Mouse (Mus musculus): ENCODE results near the gene Fbxo41. TPM values are rescaled to one million over a fixed set of nuclear protein-coding genes. Genes with fewer than 3 reads are reported as not detected.

The Fbxo41 gene
- total RNA-seq, 1 experiment: 0.54 TPM

GRCm38 (mm10) chr6:85447351-85447750 lies 55.4 kb downstream of the Fbxo41 start:
- Histone ChIP-seq H3K4me1 (ENCODE audit: control insufficient read depth in 2 of 2, insufficient read depth in 2 of 2, low read length in 2 of 2, poor library complexity in 1 of 2) (no peaks in the 10 kb centered on the region), H3K27ac (ENCODE audit: insufficient read depth, low read depth, low read length, poor library complexity, severe bottlenecking) (no peak overlapping the region), H3K36me3 (ENCODE audit: control insufficient read depth, insufficient read depth, low read length, poor library complexity, severe bottlenecking) (peaks cover 32% of the 10 kb centered on the region), H3K4me3 (ENCODE audit: insufficient read depth in 1 of 2, low read depth in 1 of 2, low read length in 2 of 2, poor library complexity in 1 of 2, severe bottlenecking in 1 of 2) (no peak overlapping the region), H3K9me3 (ENCODE audit: control insufficient read depth, insufficient read depth, low read depth, low read length) (no peaks in the 10 kb centered on the region), H3K9ac (ENCODE audit: insufficient read depth, low read depth, low read length, poor library complexity, severe bottlenecking) (no peak overlapping the region)
- no peak for DNase-seq (ENCODE audit: low read depth, low spot score)
- in situ Hi-C loops (cut with MboI; ENCODE audit: low sequenced_read_pairs in 2 of 2, unreplicated experiment in 2 of 2): no loop called here
- no peak for TF ChIP-seq MAFK (IDR thresholded peaks at IDR 0.05; ENCODE audit: insufficient read depth, low read depth, low read length)
- TF ChIP-seq ZC3H11A (IDR thresholded peaks at IDR 0.05; ENCODE audit: borderline replicate concordance, low read depth, low read length): no peak
- TF ChIP-seq CHD2 (IDR thresholded peaks at IDR 0.05; ENCODE audit: low read depth, low read length): no peak
- TF ChIP-seq HCFC1 (IDR thresholded peaks at IDR 0.05; ENCODE audit: borderline replicate concordance, insufficient read depth, low read length): no peak
- TF ChIP-seq ZNF384 (IDR thresholded peaks at IDR 0.05; ENCODE audit: low read depth, low read length): no peak

- in situ Hi-C loops (cut with MboI; ENCODE audit: low sequenced_read_pairs in 2 of 2, unreplicated experiment in 2 of 2): no loop called here
- Histone ChIP-seq H3K9ac (ENCODE audit: insufficient read depth, low read depth, low read length, poor library complexity, severe bottlenecking) (no peak overlapping the region), H3K4me1 (ENCODE audit: control insufficient read depth in 2 of 2, insufficient read depth in 2 of 2, low read length in 2 of 2, poor library complexity in 1 of 2) (no peaks in the 10 kb centered on the region), H3K36me3 (ENCODE audit: control insufficient read depth, insufficient read depth, low read length, poor library complexity, severe bottlenecking) (peaks cover 50% of the 10 kb centered on the region), H3K27ac (ENCODE audit: insufficient read depth, low read depth, low read length, poor library complexity, severe bottlenecking) (no peak overlapping the region), H3K4me3 (ENCODE audit: insufficient read depth in 1 of 2, low read depth in 1 of 2, low read length in 2 of 2, poor library complexity in 1 of 2, severe bottlenecking in 1 of 2) (no peak overlapping the region), H3K9me3 (ENCODE audit: control insufficient read depth, insufficient read depth, low read depth, low read length) (no peaks in the 10 kb centered on the region)
- no peak for DNase-seq (ENCODE audit: low read depth, low spot score)
- no peak for TF ChIP-seq ZNF384 (IDR thresholded peaks at IDR 0.05; ENCODE audit: low read depth, low read length)
- TF ChIP-seq HCFC1 (IDR thresholded peaks at IDR 0.05; ENCODE audit: borderline replicate concordance, insufficient read depth, low read length): no peak
- no peak for TF ChIP-seq CHD2 (IDR thresholded peaks at IDR 0.05; ENCODE audit: low read depth, low read length)
- TF ChIP-seq ZC3H11A (IDR thresholded peaks at IDR 0.05; ENCODE audit: borderline replicate concordance, low read depth, low read length): no peak
- no peak for TF ChIP-seq MAFK (IDR thresholded peaks at IDR 0.05; ENCODE audit: insufficient read depth, low read depth, low read length)
Measured at GRCm38 (mm10) chr6:85445286-85445685, 57.5 kb downstream of the Fbxo41 start.

GRCm38 (mm10) chr6:85444266-85444965 lies 58.4 kb downstream of the Fbxo41 start:
- DNase-seq (ENCODE audit: low read depth, low spot score): no peak
- peaks cover 0 to 2% of the 10 kb centered on the region in 2 experiments; a peak in 1 of 4 replicates for H3K4me1 ChIP-seq (ENCODE audit: control insufficient read depth in 2 of 2, insufficient read depth in 2 of 2, low read length in 2 of 2, poor library complexity in 1 of 2)
- H3K27ac ChIP-seq (ENCODE audit: insufficient read depth, low read depth, low read length, poor library complexity, severe bottlenecking): no peak overlapping the region
- no peak overlapping the region for H3K4me3 ChIP-seq (ENCODE audit: insufficient read depth in 1 of 2, low read depth in 1 of 2, low read length in 2 of 2, poor library complexity in 1 of 2, severe bottlenecking in 1 of 2)
- peaks cover 59% of the 10 kb centered on the region for H3K36me3 ChIP-seq (ENCODE audit: control insufficient read depth, insufficient read depth, low read length, poor library complexity, severe bottlenecking)
- in situ Hi-C loops (cut with MboI; ENCODE audit: low sequenced_read_pairs in 2 of 2, unreplicated experiment in 2 of 2): no loop called here
- TF ChIP-seq HCFC1 (IDR thresholded peaks at IDR 0.05; ENCODE audit: borderline replicate concordance, insufficient read depth, low read length) (no peak), ZC3H11A (IDR thresholded peaks at IDR 0.05; ENCODE audit: borderline replicate concordance, low read depth, low read length) (no peak), ZNF384 (IDR thresholded peaks at IDR 0.05; ENCODE audit: low read depth, low read length) (no peak), MAFK (IDR thresholded peaks at IDR 0.05; ENCODE audit: insufficient read depth, low read depth, low read length) (no peak), CHD2 (IDR thresholded peaks at IDR 0.05; ENCODE audit: low read depth, low read length) (no peak)
- H3K9ac ChIP-seq (ENCODE audit: insufficient read depth, low read depth, low read length, poor library complexity, severe bottlenecking): no peak overlapping the region
- H3K9me3 ChIP-seq (ENCODE audit: control insufficient read depth, insufficient read depth, low read depth, low read length): no peaks in the 10 kb centered on the region

GRCm38 (mm10) chr6:85443488-85444233 lies 59.1 kb downstream of the Fbxo41 start:
- no peak overlapping the region for H3K9ac ChIP-seq (ENCODE audit: insufficient read depth, low read depth, low read length, poor library complexity, severe bottlenecking)
- DNase-seq (ENCODE audit: low read depth, low spot score): no peak
- no peak overlapping the region for H3K27ac ChIP-seq (ENCODE audit: insufficient read depth, low read depth, low read length, poor library complexity, severe bottlenecking)
- peaks cover 0 to 2% of the 10 kb centered on the region in 2 experiments; a peak in 1 of 4 replicates for H3K4me1 ChIP-seq (ENCODE audit: control insufficient read depth in 2 of 2, insufficient read depth in 2 of 2, low read length in 2 of 2, poor library complexity in 1 of 2)
- TF ChIP-seq ZNF384 (IDR thresholded peaks at IDR 0.05; ENCODE audit: low read depth, low read length): no peak
- TF ChIP-seq CHD2 (IDR thresholded peaks at IDR 0.05; ENCODE audit: low read depth, low read length): no peak
- no peak for TF ChIP-seq HCFC1 (IDR thresholded peaks at IDR 0.05; ENCODE audit: borderline replicate concordance, insufficient read depth, low read length)
- no peak for TF ChIP-seq MAFK (IDR thresholded peaks at IDR 0.05; ENCODE audit: insufficient read depth, low read depth, low read length)
- TF ChIP-seq ZC3H11A (IDR thresholded peaks at IDR 0.05; ENCODE audit: borderline replicate concordance, low read depth, low read length): no peak
- no peaks in the 10 kb centered on the region for H3K9me3 ChIP-seq (ENCODE audit: control insufficient read depth, insufficient read depth, low read depth, low read length)
- H3K36me3 ChIP-seq (ENCODE audit: control insufficient read depth, insufficient read depth, low read length, poor library complexity, severe bottlenecking): peaks cover 66% of the 10 kb centered on the region
- H3K4me3 ChIP-seq (ENCODE audit: insufficient read depth in 1 of 2, low read depth in 1 of 2, low read length in 2 of 2, poor library complexity in 1 of 2, severe bottlenecking in 1 of 2): no peak overlapping the region
- in situ Hi-C loops (cut with MboI; ENCODE audit: low sequenced_read_pairs in 2 of 2, unreplicated experiment in 2 of 2): no loop called here

Data from ES-E14 (cell line).